In the genomic region with DNA sequence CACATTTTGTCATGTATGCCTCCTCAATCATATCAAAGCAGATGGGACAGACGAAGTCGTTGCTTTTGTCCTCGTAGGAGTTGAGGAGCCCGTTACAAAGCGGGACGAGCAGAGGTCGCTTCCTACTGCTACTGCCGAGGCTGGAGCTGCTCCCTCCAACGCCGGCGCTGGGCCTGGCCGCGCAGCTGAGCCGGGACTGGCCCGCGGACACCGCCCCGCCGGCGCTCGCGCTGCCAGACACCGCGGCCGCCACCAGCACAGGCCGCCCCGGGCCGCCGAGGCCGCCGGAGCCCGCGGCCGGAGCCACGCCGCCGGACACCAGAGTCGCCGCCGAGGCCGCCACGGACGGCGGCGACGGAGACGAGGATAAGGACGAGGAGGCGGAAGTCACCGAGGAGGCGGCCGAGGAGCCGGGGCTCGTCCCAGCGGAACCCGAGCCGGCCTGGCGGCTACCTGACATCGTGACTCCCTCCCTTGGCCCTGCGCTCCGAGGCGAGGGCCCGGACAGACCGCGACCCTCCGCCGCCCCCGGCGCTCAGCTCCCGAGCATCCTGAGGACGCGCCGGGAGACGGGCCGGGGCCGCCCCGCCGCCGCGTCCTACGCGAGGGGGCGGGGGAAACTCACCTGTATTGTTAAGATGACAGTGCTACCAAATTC, we compare ENCODE assay signal across 9 mouse cellular contexts. TPM values are rescaled to one million over a fixed set of nuclear protein-coding genes. Genes with fewer than 3 reads are reported as not detected.
DNase-seq lines count a peak whose midpoint lies in the region; ATAC-seq and TF ChIP-seq lines count a peak whose summit lies in the region.
"Not testable (repeated sequence)": the region's sequence is repeated elsewhere in the genome, so short reads cannot be mapped to it uniquely, and the experiment has no call there.
"Had no signal": no experiment of that assay in that cellular context is flagged by ENCODE, and none has a peak within 500 bp of the region (broad histone marks: within the 10 kb centered on the region; RNA-seq: fewer than 3 reads in every experiment).

No protein-coding gene starts in this region.

- H3K27ac ChIP-seq in embryonic facial prominence, embryonic 11.5 days (replicated peaks; ENCODE audit: low read depth, low read length); forebrain, embryonic 15.5 days (replicated peaks); heart, postnatal 0 days (ENCODE audit: low read depth); intestine, embryonic 16.5 days (ENCODE audit: low read length); liver, embryonic 11.5 days (ENCODE audit: low read depth, low read length); neural tube, embryonic 14.5 days (ENCODE audit: low read depth, low read length): not testable (repeated sequence)

- not testable (repeated sequence) for H3K9me3 ChIP-seq in embryonic facial prominence, embryonic 11.5 days (replicated peaks; ENCODE audit: control insufficient read depth, low read length); forebrain, embryonic 15.5 days; heart, postnatal 0 days (replicated peaks; ENCODE audit: control insufficient read depth, low read length); intestine, embryonic 16.5 days (ENCODE audit: control insufficient read depth, low read length); liver, embryonic 11.5 days (ENCODE audit: control insufficient read depth, low read length); neural tube, embryonic 14.5 days (ENCODE audit: control insufficient read depth, low read length)

- H3K36me3 ChIP-seq in embryonic facial prominence, embryonic 11.5 days (replicated peaks; ENCODE audit: control insufficient read depth, insufficient read depth, low read depth, low read length); forebrain, embryonic 15.5 days; heart, postnatal 0 days (replicated peaks; ENCODE audit: control insufficient read depth, insufficient read depth, low read length); intestine, embryonic 16.5 days (ENCODE audit: control insufficient read depth, insufficient read depth, low read length); liver, embryonic 11.5 days (ENCODE audit: control insufficient read depth, insufficient read depth, low read length); neural tube, embryonic 14.5 days (ENCODE audit: control insufficient read depth, insufficient read depth, low read length): not testable (repeated sequence)

- WGBS in embryonic facial prominence, embryonic 11.5 days = 25% methylated on average over 27 of the region's 83 CpGs
- 22% methylated on average over 22 of the region's 83 CpGs for WGBS in forebrain, embryonic 15.5 days
- WGBS in heart, postnatal 0 days = 24% methylated on average over 38 of the region's 83 CpGs
- 24% methylated on average over 22 of the region's 83 CpGs for WGBS in intestine, embryonic 16.5 days
- 29% methylated on average over 22 of the region's 83 CpGs for WGBS in liver, embryonic 11.5 days
- 17% methylated on average over 20 of the region's 83 CpGs for WGBS in neural tube, embryonic 14.5 days

- H3K4me3 ChIP-seq in embryonic facial prominence, embryonic 11.5 days (ENCODE audit: low read depth, low read length) = peak overlapping the region; percentile 19; the same call in 1 of the 2 replicates
- peak overlapping the region; percentile 34 for H3K4me3 ChIP-seq in forebrain, embryonic 15.5 days
- H3K4me3 ChIP-seq in heart, postnatal 0 days (ENCODE audit: low read depth, low read length) = peak overlapping the region; percentile 37
- peak overlapping the region; percentile 36 for H3K4me3 ChIP-seq in intestine, embryonic 16.5 days (ENCODE audit: low read length)
- H3K4me3 ChIP-seq in liver, embryonic 11.5 days (ENCODE audit: low read depth, low read length) = peak overlapping the region; percentile 17; the same call in 1 of the 2 replicates
- H3K4me3 ChIP-seq in neural tube, embryonic 14.5 days (ENCODE audit: low read depth, low read length) = peak overlapping the region; percentile 24

- DNase-seq in embryonic facial prominence, embryonic 11.5 days (ENCODE audit: low spot score); heart, postnatal 0 days (ENCODE audit: low spot score); liver, embryonic 11.5 days (ENCODE audit: low spot score): not testable (repeated sequence)

- H3K4me2 ChIP-seq in embryonic facial prominence, embryonic 11.5 days (ENCODE audit: low read depth, low read length) = not testable (repeated sequence)
- H3K4me2 ChIP-seq in forebrain, embryonic 15.5 days (replicated peaks) = peak overlapping the region; percentile 32
- H3K4me2 ChIP-seq in heart, postnatal 0 days (ENCODE audit: low read depth, low read length) = peak overlapping the region; percentile 50; the same call in 1 of the 2 replicates
- peak overlapping the region; percentile 39; the same call in 1 of the 2 replicates for H3K4me2 ChIP-seq in intestine, embryonic 16.5 days (ENCODE audit: low read depth, low read length)
- H3K4me2 ChIP-seq in liver, embryonic 11.5 days = peak overlapping the region; percentile 31; the same call in 1 of the 2 replicates
- peak overlapping the region; percentile 27; the same call in 1 of the 2 replicates for H3K4me2 ChIP-seq in neural tube, embryonic 14.5 days (ENCODE audit: low read depth, low read length)

- H3K27me3 ChIP-seq in embryonic facial prominence, embryonic 11.5 days (ENCODE audit: control insufficient read depth, insufficient read depth, low read length); forebrain, embryonic 15.5 days; heart, postnatal 0 days (ENCODE audit: control insufficient read depth, insufficient read depth, low read length); intestine, embryonic 16.5 days (replicated peaks; ENCODE audit: control insufficient read depth, insufficient read depth, low read length); liver, embryonic 11.5 days (replicated peaks; ENCODE audit: control insufficient read depth, insufficient read depth, low read length); neural tube, embryonic 14.5 days (ENCODE audit: control insufficient read depth, insufficient read depth, low read length): not testable (repeated sequence)

- TF ChIP-seq EP300 in heart, postnatal 0 days (IDR thresholded peaks at IDR 0.05; ENCODE audit: low read depth) = not testable (repeated sequence)

- ATAC-seq in embryonic facial prominence, embryonic 11.5 days (replicated peaks; ENCODE audit: insufficient number of reproducible peaks, low FRiP score, low TSS enrichment, low read depth) = peak; percentile 82
- peak; percentile 94 for ATAC-seq in forebrain, embryonic 15.5 days (replicated peaks)
- peak; percentile 77; the same call in 1 of the 2 replicates for ATAC-seq in heart, postnatal 0 days (ENCODE audit: insufficient read depth, low read depth)
- peak; percentile 95 for ATAC-seq in intestine, embryonic 16.5 days
- ATAC-seq in liver, embryonic 11.5 days (replicated peaks; ENCODE audit: low FRiP score) = peak; percentile 82
- peak; percentile 84 for ATAC-seq in megakaryocyte-erythroid progenitor cell, adult 5-6 weeks (replicated peaks; ENCODE audit: low FRiP score, low TSS enrichment, poor library complexity, severe bottlenecking)
- ATAC-seq in neural tube, embryonic 14.5 days (ENCODE audit: low read depth) = peak; percentile 94

- TF ChIP-seq CTCF in heart, postnatal 0 days (IDR thresholded peaks at IDR 0.05; ENCODE audit: low read depth) = not testable (repeated sequence)

- not testable (repeated sequence) for H3K4me1 ChIP-seq in embryonic facial prominence, embryonic 11.5 days (ENCODE audit: control insufficient read depth, insufficient read depth, low read length); forebrain, embryonic 15.5 days; heart, postnatal 0 days (ENCODE audit: control insufficient read depth, insufficient read depth); intestine, embryonic 16.5 days (ENCODE audit: control insufficient read depth, insufficient read depth, low read length); liver, embryonic 11.5 days (replicated peaks; ENCODE audit: control insufficient read depth, insufficient read depth, low read length); neural tube, embryonic 14.5 days (ENCODE audit: control insufficient read depth, insufficient read depth, low read length)

- H3K9ac ChIP-seq in embryonic facial prominence, embryonic 11.5 days (replicated peaks; ENCODE audit: low read length); forebrain, embryonic 15.5 days (replicated peaks); heart, postnatal 0 days (replicated peaks; ENCODE audit: low read depth, low read length); intestine, embryonic 16.5 days (ENCODE audit: low read depth, low read length); liver, embryonic 11.5 days (ENCODE audit: low read depth, low read length); neural tube, embryonic 14.5 days (replicated peaks; ENCODE audit: low read depth, low read length): not testable (repeated sequence)

RNA-seq across cellular contexts. Expression of gene Nap1l2, which starts 21.4 kb away (rescaled TPM):
- 11.6 and 13.9 TPM in 2 replicates for polyA plus RNA-seq in embryonic facial prominence, embryonic 11.5 days (2014; fragmentation: Nextera tagmentation; extraction: Ambion mirVana)
- 40.3 and 42.8 TPM in 2 replicates for polyA plus RNA-seq in forebrain, embryonic 15.5 days (2015; fragmentation: Nextera tagmentation; extraction: Ambion mirVana)
- 0.62 TPM in 1 of 2 replicates, not detected in the other for total RNA-seq in heart, postnatal 0 days (2014; rRNA removed; ENCODE audit: low replicate concordance)
- polyA plus RNA-seq in heart, postnatal 0 days (2015; fragmentation: Nextera tagmentation; extraction: Ambion mirVana) = 0.14 and 0.26 TPM in 2 replicates
- polyA plus RNA-seq in intestine, embryonic 16.5 days (2015; fragmentation: Nextera tagmentation; extraction: Ambion mirVana) = 1.9 and 2.3 TPM in 2 replicates
- polyA plus RNA-seq in liver, embryonic 11.5 days (2014; fragmentation: Nextera tagmentation; extraction: Ambion mirVana) = 0.58 and 1.1 TPM in 2 replicates
- not detected in 2 replicates for total RNA-seq in megakaryocyte-erythroid progenitor cell, adult 5-6 weeks (2014; fragmentation: Nextera tagmentation)
- total RNA-seq in megakaryocyte-erythroid progenitor cell, adult 5-6 weeks (2017) = not detected in 2 replicates
- 112 and 116 TPM in 2 replicates for polyA plus RNA-seq in neural tube, embryonic 14.5 days (2014; fragmentation: Nextera tagmentation; extraction: Ambion mirVana)
- total RNA-seq: gastrocnemius, postnatal 10 days; heart, postnatal 25 days had no signal
